Mouse (Mus musculus) small intestine, adult 2 months (tissue): ENCODE measurements around the gene Olfr374.
A peak's percentile ranks its signal among the peaks of the same experiment; 100 is the strongest.

Experiments used
- CTCF ChIP-seq: fragments of 200-500 bp; IDR thresholded peaks from 2 replicates; pipeline ENCODE4 v1.5.1; 2012; ENCODE audit warnings: low read depth, mild to moderate bottlenecking, control low read depth, inconsistent platforms, low read length, moderate library complexity, mixed read lengths; ENCODE audit not compliant: insufficient replicate concordance, insufficient read length; ENCODE audit errors: extremely low read depth
- POLR2A ChIP-seq: fragments of 200-500 bp; IDR thresholded peaks from 2 replicates; pipeline ENCODE4 v1.6.1; 2012; ENCODE audit warnings: low read depth, mild to moderate bottlenecking, control low read depth, inconsistent platforms, low read length, moderate library complexity

DNA sequence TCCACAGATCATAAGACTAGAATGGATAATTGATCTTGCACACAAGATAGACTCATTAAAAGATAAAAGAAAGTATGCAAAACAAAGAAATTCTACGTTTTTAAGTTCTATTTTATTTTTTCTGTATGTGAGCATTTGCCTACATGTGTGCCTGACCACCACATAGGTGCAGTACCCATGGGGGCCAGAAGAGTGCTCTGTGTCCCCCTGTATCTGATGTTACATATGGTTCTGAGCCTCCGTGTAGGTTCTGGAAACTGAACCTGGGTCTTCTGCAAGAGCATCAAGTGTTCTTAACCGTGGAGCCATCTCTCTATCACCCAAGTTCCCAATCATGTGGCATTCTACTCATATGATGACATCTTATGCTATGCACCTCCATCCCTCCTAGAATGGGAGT lies 5.6 kb downstream of the Olfr374 start:
- TF ChIP-seq POLR2A: no peak
- peak; percentile 8; the same call in 1 of the 2 replicates for TF ChIP-seq CTCF
